Mouse (Mus musculus) spleen, adult 2 months (tissue): ENCODE measurements around the gene D630023F18Rik. TPM values are rescaled to one million over a fixed set of nuclear protein-coding genes. Genes with fewer than 3 reads are reported as not detected.

Source experiments
- DNase-seq, 2 experiments: peaks; one replicate each; pipeline versions ENCODE4 v3.0.0 to v3.0.0-alpha.2; 2012 to 2021; ENCODE audit warnings: low spot score in 2 of 2, low read depth in 1 of 2
- H3K27ac ChIP-seq: fragments of 200-500 bp; 2 replicates; pipeline ENCODE4 v1.5.1; 2012; ENCODE audit warnings: low read length, inconsistent platforms; ENCODE audit not compliant: insufficient read depth
- H3K27me3 ChIP-seq: fragments of 200-500 bp; 2 replicates; pipeline ENCODE4 v1.6.1; 2012; ENCODE audit warnings: mild to moderate bottlenecking, moderate library complexity, low read length, inconsistent platforms; ENCODE audit not compliant: control insufficient read depth, insufficient read depth
- H3K36me3 ChIP-seq: fragments of 200-500 bp; 2 replicates; pipeline ENCODE4 v1.6.1; 2012; ENCODE audit warnings: mild to moderate bottlenecking, low read length, inconsistent platforms; ENCODE audit not compliant: control insufficient read depth, insufficient read depth
- H3K4me1 ChIP-seq: fragments of 200-500 bp; 2 replicates; pipeline ENCODE4 v1.6.1; 2011; ENCODE audit warnings: inconsistent platforms; ENCODE audit not compliant: control insufficient read depth, insufficient read depth, insufficient read length
- H3K4me3 ChIP-seq: fragments of 200-500 bp; 2 replicates; pipeline ENCODE4 v1.5.1; 2011; ENCODE audit warnings: mild to moderate bottlenecking, inconsistent platforms; ENCODE audit not compliant: insufficient read depth, insufficient read length; ENCODE audit errors: extremely low read depth
- CTCF ChIP-seq: fragments of 200-500 bp; IDR thresholded peaks from 2 replicates; pipeline ENCODE4 v1.5.1; 2011; ENCODE audit warnings: mild to moderate bottlenecking, inconsistent platforms; ENCODE audit not compliant: insufficient read depth, insufficient read length, insufficient replicate concordance; ENCODE audit errors: extremely low read depth
- POLR2A ChIP-seq: fragments of 200-500 bp; IDR thresholded peaks from 2 replicates; pipeline ENCODE4 v1.6.1; 2011; ENCODE audit warnings: low read depth, low read length, inconsistent platforms
- WGBS: fragments of 180-500 bp; shearing (Covaris S2); methylation state at CpG from one replicate; pipeline ENCODE4 v1.1.7; 2018; 5-methylcytosine and 5-hydroxymethylcytosine counted together
- polyA plus RNA-seq: library from polyadenylated mRNA; depleted of rRNA; stranded (reverse); fragments of >200 nt; gene quantifications from 2 replicates; pipeline ENCODE4 v1.2.3, GENCODE M21; 2012

D630023F18Rik gene
- polyA plus RNA-seq, 1 experiment = not detected

GRCm38 (mm10) chr1:65112807-65113196, 10.2 kb downstream of the D630023F18Rik start:
- H3K27ac ChIP-seq = peak overlapping the region; percentile 65

GRCm38 (mm10) chr1:65112031-65112806, 10.8 kb downstream of the D630023F18Rik start:
- DNase-seq = peak; percentile 7 to 23
- H3K4me3 ChIP-seq = no peak overlapping the region; the same call in 1 of the 2 replicates
- no peaks in the 10 kb centered on the region for H3K27me3 ChIP-seq
- TF ChIP-seq POLR2A = no peak
- peak; percentile 69; the same call in 1 of the 2 replicates for TF ChIP-seq CTCF
- H3K36me3 ChIP-seq = no peaks in the 10 kb centered on the region
- no peak overlapping the region for H3K27ac ChIP-seq
- 24% methylated on average over 8 of the region's 8 CpGs for WGBS
- no peaks in the 10 kb centered on the region for H3K4me1 ChIP-seq

More at GRCm38 (mm10) chr1:65112807-65113196, 10.2 kb downstream of the D630023F18Rik start:
- Histone ChIP-seq H3K4me1 (no peaks in the 10 kb centered on the region), H3K4me3 (no peak overlapping the region), H3K36me3 (no peaks in the 10 kb centered on the region), H3K27me3 (no peaks in the 10 kb centered on the region)
- 56% methylated on average over 14 of the region's 14 CpGs for WGBS
- TF ChIP-seq CTCF = no peak
- TF ChIP-seq POLR2A = no peak
- no peak for DNase-seq

- H3K4me1 ChIP-seq = no peaks in the 10 kb centered on the region
- no peak overlapping the region for H3K27ac ChIP-seq
- TF ChIP-seq POLR2A = no peak
- no peak for TF ChIP-seq CTCF
- H3K4me3 ChIP-seq = no peak overlapping the region
- H3K27me3 ChIP-seq = no peaks in the 10 kb centered on the region
- WGBS = 90% methylated on average over 25 of the region's 25 CpGs
- no peaks in the 10 kb centered on the region for H3K36me3 ChIP-seq
- DNase-seq = no peak
These were observed 13.1 kb downstream of the D630023F18Rik start for GRCm38 (mm10) chr1:65109756-65110435.

DNA sequence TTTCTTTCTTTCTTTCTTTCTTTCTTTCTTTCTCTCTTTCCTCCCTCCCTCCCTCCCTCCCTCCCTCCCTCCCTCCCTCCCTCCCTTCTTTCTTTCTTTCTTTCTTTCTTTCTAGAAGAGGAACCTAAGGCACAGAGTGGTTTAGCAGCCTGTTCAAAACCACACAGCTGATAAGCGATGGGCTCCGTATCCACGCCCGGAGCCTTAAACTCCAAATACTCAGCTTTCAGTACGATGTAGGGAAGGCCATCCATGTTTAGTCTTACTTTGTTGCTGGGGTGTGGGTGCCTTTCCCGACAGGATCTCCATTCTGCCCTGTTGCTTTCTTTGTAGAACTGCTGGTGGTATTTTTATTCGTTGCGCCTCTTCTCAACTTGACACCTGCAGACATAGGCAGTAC, 13.8 kb downstream of the D630023F18Rik start:
- Histone ChIP-seq H3K27ac (no peak overlapping the region), H3K36me3 (no peaks in the 10 kb centered on the region), H3K4me1 (no peaks in the 10 kb centered on the region), H3K4me3 (no peak overlapping the region), H3K27me3 (no peaks in the 10 kb centered on the region)
- DNase-seq = no peak
- 85% methylated on average over 8 of the region's 8 CpGs for WGBS
- no peak for TF ChIP-seq POLR2A
- TF ChIP-seq CTCF = no peak

DNA sequence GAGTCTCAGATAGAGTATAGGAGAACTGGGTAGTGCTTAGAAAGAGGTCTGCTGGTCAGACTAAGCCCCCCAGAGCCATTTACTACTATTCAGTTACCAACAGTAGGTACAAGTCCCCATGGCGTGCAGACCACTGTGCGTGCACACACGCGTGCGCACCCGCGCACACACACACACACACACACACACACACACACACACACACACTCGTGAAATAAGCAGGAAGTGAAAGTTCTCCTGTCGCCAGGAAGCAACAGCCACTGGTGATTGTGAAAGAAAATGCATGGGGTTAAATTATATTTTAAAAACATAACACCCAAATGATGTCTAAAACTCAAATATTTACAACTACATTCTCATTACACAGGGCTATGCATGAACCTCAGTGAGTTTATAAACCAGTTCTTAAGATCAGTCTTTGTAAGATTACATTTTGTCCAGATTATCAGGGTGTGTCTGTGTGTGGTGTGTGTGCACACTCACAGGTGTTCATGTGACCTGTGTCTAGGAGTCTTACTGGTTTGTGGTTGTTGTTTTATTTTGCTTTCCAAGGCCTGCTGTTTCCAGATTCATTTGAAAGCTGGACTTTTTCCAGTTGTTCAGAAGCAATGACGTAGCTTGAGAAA, 15.2 kb downstream of the D630023F18Rik start:
- H3K27ac ChIP-seq = no peak overlapping the region
- no peaks in the 10 kb centered on the region for H3K27me3 ChIP-seq
- WGBS = 65% methylated on average over 10 of the region's 10 CpGs
- DNase-seq = no peak
- TF ChIP-seq POLR2A (no peak), CTCF (no peak)
- H3K4me1 ChIP-seq = no peaks in the 10 kb centered on the region
- H3K4me3 ChIP-seq = no peak overlapping the region
- H3K36me3 ChIP-seq = no peaks in the 10 kb centered on the region

DNA sequence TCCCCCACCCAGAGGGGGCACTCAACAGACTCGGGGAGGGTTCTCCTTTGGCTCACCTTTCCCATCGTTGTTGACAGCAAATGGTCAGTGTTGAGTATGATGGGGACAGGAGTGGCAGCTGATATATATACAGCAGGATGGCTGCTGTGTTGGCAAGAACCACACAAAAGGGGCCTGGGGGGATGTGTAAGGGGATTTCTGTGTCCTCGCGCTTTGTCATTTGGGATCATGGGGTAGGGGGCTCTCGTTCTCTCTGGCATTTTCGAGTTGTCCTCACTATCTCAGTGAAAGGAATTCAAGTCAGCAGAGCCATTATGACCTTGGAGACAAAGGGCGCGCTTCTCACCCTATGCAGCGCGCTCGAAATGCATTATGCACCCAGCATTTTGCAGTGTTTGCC, 19.7 kb downstream of the D630023F18Rik start, which contains the start of gene Cryga:
Gene Cryga, minus strand, starts transcription at position 101 of the 400 bp plus-strand sequence.
- DNase-seq = no peak
- 92% methylated on average over 11 of the region's 11 CpGs for WGBS
- Histone ChIP-seq H3K4me3 (no peak within 1 kb of the TSS), H3K4me1 (no peaks in the 10 kb centered on the region), H3K36me3 (no peaks in the 10 kb centered on the region), H3K27ac (no peak within 1 kb of the TSS), H3K27me3 (no peaks in the 10 kb centered on the region)
- TF ChIP-seq POLR2A (no peak), CTCF (no peak)
